Mouse (Mus musculus) frontal cortex, postnatal 10 days (tissue): ENCODE data around the gene Rsph3a.
"Not testable (repeated sequence)": the region's sequence is repeated elsewhere in the genome, so short reads cannot be mapped to it uniquely, and the experiment has no call there.

Experiments
- DNase-seq, 2 experiments: peaks; one replicate each; pipeline ENCODE4 v3.0.0; 2022; ENCODE audit warnings: low spot score in 2 of 2, mixed read lengths in 1 of 2

The Rsph3a gene

DNA sequence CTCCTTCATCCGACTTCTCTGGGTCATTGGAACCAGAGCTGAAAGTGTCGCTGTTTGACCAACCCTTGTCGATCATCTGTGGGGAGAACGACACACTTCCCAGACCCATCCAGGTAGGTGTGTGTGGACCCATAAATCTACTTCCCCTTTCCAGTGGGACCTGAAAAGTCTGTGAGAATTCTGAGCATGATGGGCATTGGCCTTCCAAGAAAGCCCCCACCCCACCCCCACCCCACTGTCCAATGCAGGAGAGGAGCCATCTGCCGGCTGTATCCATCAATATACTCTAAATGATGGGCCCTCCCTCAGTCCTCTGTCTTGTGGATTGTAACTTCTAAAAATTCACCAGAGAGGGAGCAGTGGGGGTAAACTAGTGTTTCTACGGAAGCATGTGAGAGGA is 16.8 kb upstream of the Rsph3a start:
- DNase-seq, result no peak

DNA sequence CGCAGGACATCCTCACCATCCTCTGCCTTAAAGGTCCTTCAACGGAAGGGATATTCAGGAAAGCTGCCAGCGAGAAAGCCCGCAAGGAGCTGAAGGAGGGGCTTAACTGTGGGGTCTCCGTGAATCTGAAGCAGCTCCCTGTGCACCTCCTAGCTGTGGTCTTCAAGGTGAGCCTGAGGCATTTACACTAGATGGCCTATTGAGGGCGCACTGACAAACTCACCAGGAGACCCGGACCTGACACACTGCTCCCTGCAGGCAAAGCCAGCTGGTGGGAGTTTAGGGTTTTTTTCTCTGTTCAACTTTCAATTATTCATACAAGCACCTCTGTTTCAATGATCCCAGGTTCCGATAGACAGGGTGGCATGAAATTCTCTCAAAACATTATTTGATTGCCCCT is 16.1 kb upstream of the Rsph3a start:
- DNase-seq, result no peak

DNA sequence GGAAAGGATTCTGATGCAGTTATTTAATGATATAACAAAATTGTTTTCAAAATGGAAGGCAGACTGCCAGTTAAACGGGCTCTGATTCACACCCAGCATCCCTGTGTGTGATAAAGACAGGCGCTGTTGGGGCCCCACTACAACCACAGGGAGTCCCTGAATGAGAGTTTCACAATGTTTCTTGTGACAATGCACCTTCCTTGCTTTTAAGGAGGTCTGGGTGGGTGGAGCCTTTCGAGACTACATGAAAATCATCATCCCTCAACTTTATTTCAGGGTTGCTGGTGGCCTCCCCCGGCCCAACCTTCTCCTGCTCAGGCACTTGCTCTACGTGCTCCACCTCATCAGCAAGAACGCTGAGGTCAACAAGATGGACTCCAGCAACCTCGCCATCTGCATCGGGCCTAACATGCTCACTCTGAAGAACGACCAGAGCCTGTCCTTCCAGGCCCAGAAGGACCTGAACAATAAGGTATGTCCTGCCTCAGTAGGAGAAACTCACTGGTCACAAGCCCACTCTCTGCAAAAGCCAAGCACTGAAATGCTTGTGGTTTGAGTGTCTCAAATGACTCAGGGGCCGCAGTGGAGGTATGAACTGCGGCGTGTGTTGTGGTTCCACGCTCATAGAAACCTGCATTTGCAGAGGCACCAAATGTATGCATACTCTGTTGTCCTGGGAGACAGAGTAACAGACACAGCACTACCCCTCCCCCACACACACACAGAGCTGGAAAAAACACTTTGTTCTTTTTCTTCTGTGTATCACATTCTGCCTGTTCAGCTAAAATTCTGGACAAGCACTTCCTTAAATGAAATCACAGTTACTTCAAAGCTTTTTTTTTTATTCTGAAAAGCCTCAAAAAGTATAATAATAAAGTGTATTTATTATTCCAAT is 14.1 kb upstream of the Rsph3a start:
- DNase-seq, result no peak

DNA sequence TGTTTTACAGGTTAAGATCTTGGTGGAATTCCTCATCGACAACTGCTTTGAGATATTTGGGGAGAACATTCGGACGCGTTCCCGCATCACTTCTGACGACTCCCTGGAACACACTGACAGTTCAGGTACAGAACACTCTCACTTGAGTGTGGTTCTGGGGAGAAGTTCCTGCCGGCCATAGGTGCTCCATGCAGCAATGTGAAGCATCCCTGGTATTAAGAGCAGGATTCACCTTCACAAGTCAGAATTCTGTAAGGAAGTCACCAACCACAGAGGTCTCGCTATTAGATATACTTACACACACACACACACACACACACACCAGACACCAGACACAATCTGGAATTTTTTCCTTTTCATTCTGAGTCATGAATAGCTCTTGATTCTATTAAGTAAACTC is 13.3 kb upstream of the Rsph3a start:
- not testable (repeated sequence) for DNase-seq

DNA sequence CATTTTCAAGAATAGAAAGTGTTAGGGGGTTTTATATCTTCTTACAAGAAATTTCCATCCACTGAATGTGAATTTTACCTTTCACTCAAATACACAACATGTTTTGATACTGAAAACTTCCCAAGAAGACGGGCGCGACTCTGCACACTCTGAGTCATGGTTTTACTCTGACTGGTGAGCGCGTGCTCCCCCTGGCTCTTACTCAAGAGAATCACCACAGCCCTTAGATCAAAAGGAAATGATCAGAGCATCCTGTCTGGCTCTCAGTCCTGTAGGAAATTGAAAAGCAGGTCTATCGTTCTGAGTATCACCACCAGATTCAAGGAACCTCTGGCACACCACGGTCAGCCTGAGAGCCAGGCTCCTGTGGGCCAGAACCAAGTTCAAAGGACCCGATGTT is 5.8 kb upstream of the Rsph3a start:
- DNase-seq, result peak in 1 of 2 experiments; percentile 38

DNA sequence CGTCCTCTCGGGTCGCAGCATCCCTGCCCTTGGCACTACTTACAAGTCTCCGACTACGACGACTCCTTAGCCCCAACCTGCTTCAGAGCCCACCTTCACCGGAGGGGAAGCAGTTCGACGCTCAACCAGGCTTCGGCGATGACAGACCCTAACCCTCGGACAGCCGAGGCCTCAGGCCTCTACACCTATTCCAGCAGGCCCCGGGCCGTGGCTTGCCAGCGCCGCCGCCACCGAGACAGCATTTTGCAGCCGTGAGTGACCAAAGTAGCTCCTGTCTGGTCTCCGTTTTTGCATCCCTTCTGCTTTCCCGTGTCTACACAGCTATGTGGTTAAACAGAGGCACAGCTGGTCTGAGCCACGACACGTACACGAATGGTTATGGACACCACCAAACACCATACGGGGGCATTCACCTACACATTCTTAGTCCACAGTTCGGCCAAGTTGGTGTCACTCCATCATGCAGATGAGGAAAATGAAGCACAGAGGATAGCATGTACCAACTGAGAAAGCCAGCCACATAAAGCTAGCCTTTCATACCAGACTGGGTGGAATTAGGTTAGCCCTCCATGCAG is 726 bp downstream of the Rsph3a start:
- not testable (repeated sequence) for DNase-seq

DNA sequence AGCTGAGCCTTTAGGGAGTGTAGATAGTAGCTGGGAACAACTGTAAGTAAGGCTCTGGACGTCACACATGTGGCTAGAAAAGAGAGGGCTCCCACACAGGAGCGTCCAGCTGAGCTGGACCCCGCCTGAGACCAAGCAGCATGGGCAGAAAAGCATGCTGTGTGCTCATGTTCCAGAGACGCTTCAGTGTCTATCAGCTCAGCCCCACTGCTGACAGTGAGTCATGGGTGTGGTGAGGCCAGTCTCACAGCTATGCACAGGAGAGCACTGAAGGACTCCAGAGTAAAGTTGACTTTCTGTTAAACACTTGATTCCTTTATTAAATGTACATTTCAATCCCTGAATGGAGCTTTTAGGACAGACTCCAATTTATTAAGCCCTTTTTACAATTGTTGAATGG is 5.9 kb downstream of the Rsph3a start:
- DNase-seq, result not testable (repeated sequence)

DNA sequence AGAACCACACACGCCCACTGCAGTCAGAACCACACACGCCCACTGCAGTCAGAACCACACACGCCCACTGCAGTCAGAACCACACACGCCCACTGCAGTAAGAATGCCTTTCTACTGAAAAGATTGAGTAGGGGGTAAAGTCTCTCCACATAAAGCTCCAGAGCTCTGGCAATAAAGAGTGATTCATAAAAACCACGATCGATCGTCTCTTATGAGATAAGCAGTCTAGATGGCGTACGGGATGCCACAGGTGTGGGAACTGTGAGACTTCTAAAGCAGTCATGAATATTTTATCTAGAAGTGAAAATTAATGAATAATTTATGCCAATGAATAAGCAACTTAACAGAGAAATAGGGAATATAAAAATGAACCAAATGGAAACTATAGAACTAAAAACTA is 11.8 kb downstream of the Rsph3a start:
- DNase-seq, result not testable (repeated sequence)

DNA sequence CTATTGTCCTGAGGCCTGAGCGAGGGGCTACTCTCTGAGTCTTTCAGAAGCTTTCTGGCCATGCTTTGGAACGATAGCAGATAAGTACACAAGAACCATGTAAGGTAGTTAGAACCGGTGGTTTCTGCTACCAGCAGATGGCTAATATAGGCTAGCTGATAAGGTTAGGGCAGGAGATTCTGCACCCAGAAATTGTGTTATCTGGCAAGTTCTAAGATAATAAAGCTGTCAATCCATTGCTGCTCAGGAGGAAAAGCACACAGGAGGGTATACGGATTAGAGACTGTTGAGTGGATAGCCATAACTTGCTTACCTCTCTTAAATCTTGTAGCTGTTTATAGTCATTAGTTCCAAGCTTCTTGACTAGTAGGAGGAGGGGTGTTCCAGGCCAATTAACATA is 17.9 kb downstream of the Rsph3a start:
- DNase-seq, result not testable (repeated sequence)

DNA sequence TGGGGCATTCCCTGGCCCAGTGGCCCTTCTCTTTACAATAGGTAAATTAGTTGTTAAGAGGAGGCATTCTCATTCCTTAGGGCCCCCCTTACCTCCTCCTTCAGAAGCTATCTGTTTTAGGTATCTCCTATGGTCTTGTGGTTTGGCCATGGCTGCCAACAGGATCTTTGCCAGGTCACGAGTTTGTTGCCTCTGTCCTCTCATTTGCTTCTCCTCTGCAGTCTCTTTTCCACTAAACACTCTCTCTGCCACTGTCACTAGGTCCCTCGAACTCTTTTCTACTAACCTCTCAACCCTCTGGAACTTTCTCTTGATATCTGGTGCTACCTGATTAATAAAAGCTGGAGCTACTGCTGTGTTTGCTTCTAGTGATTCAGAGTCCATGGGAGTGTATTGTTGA is 19.0 kb downstream of the Rsph3a start:
- DNase-seq, result not testable (repeated sequence)

DNA sequence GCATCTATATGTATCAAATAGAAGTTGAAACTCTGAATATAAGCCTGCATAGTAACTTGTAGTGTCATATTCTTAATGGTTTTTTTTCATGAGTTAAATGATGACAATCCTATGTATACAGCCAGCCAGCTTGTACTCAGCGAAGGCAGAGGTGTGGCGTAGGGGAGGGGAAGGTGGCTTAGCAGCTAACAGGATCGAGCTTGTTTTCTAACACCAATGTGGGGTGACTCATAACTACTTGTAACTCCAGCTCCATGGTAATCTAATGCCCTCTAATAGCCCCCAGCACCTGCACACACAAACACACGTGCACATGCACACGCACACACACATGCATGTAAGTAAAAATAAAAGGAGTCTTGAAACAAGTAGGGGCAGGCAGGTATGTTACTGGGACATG is 23.1 kb downstream of the Rsph3a start:
- not testable (repeated sequence) for DNase-seq

DNA sequence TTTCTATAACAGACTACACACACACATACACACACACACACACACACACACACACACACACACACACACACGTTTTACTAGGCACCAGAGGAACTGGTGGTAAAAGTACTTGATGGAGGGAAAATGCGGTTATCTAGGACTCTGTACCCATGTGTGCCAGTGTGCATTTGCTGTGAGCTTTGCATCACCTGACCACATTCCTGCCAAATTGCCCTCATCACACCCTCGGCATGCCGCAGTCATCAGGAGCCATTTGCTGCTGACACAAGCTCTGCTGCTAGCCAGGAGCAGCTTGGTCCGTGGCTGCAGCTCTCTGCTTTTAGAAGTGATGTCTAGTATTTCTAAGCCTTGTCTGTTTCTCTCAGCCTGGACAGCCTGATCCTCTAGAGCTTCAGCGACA is 24.4 kb downstream of the Rsph3a start:
- not testable (repeated sequence) for DNase-seq

DNA sequence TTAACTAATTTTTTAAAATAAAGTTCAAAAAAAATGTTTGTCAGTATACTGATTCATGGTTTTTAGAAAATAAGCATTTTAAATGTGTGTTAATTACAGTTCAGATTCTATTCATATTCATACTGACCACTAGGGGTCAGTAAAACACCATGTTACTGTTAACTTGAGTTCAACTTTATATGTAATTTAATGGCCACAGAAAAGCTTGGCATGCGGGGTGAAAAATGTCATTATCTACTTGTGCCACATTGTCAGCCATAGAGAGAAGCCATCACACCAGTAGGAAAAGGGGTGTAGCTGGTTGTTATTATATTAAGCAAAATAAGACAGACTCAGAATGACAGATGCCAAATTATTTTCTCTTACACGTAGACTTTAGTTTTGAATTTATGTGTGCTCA is 38.1 kb downstream of the Rsph3a start:
- not testable (repeated sequence) for DNase-seq

DNA sequence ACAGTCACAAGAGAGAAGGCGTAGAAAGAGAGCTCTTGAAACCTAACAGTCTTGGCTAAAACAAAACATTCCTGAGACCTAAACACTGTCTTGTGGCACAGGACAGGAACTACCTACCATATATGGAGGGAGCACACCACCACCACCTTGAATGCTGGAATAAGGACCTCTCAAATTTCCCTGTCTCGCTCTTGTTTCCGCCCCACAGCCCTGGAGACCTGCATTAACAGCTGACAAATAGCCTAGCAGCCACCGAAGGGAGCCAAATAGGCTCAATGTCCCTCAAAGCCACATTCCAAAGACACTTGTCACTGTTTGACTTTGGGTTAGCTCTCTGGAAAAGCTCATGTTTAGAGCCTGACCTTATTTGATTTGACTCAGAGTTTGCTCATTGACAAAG is 40.2 kb downstream of the Rsph3a start:
- not testable (repeated sequence) for DNase-seq

DNA sequence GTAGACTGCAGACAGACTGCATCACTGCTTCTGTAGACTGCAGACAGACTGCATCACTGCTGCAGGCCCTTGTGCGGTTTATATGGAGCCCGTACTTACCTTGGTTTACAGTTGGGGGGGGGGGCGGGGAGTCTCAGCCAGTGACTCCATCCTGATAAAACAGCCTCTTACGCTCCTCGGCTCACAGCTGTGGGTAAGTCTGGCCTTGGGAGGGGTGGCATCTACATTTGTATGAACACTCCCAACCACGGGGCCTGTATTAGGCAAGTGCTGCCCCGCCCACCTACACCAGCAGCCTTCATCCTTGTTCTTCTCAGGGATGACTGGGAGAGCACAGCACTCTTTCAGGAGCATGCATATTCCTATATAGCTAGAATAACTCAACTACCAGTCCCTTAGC is 41.6 kb downstream of the Rsph3a start:
- not testable (repeated sequence) for DNase-seq

DNA sequence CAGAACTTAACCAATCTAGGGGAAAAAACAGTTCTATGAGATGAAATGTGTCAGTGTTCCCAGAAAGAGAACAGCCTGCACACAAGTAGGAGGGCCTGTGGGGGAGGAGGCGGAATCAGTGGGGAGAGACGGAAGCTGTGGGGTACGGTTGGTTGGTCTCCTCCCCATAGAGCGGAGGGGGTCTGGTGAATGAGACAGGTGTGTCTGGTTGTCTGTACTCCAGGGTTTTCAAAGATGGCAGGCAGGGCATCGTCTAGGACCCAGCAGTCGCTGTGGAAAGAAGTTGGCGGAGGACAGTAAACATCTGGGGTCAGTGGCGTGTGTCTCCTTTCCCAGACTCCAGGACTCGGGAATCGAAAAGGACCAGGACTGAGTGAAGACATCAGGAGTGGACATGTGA is 57.8 kb downstream of the Rsph3a start:
- not testable (repeated sequence) for DNase-seq

DNA sequence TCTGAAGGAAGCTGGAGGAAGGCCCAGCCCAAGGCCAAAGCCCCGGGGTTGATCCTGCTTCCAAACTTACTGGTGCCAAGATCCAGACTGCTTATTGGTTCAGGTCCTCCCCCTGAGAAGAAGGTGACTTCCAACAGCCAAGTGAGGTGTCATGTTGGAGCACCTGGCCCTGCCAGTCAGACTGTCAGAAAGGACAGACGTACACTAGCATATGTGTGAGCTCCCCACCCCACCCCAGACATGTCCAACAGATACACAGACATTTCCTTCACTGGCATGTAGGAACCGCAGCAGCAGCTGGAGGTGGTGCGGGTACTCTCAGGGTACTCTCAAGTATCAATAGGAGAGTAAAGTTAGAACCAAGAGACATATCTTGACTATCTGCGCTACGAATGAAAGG is 61.4 kb downstream of the Rsph3a start:
- DNase-seq, result not testable (repeated sequence)

DNA sequence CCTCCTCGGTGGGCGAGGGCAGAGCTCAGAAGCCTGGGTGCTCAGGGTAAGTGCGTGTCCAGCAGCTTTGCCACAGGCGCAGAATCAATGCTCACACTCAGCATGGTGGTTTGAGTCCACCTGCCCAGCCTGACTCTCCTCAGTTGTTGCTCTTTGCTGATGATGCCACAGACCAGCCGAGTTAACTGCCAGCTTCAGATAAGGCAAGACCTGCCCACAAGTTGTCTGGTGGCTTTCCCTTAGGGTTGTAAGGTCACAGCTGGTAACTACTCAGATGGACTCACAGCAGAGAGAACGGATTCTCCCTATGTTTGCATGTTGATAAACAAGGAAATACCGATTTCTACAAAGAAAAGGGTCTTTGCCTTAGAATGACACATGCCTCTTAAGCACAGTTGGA is 64.2 kb downstream of the Rsph3a start:
- DNase-seq, result not testable (repeated sequence)

DNA sequence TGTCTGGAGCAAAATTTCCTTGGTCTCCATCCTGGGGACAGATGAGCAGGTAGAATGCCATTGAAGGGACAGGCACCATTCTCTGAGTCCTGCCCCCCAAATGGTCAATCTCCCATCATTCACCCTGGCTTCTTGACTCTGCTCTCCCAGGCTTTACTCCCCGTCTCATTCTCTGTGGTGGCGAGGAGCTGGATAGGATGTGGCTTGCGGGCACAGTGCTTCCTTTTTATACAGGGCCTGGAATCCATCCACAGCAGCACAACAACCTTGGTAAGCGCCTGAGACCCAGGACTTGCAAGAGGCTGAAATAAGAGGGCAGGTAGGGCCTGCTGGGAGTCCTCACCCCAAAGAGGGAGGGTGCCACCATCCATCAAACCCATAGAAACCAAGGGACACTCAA is 68.6 kb downstream of the Rsph3a start:
- DNase-seq, result not testable (repeated sequence)

DNA sequence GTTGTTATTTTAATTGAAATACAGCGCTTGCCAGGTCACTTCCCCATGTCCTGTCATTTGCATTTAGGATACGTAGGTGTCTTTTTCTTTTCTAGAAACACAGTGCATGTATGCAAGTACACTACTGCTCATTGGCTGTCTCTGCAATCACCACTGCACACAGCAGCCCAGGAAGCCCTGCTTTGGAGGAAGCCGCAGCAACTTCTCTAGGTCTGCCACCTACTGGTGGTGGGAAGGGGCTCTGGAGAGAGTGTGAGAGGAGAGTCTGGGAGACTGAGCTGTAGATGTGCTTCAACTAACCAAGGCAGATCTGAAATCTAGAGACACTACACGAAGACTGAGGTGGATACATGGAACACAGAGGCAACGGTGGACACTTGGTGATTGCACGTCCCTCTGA is 77.3 kb downstream of the Rsph3a start:
- DNase-seq, result not testable (repeated sequence)

DNA sequence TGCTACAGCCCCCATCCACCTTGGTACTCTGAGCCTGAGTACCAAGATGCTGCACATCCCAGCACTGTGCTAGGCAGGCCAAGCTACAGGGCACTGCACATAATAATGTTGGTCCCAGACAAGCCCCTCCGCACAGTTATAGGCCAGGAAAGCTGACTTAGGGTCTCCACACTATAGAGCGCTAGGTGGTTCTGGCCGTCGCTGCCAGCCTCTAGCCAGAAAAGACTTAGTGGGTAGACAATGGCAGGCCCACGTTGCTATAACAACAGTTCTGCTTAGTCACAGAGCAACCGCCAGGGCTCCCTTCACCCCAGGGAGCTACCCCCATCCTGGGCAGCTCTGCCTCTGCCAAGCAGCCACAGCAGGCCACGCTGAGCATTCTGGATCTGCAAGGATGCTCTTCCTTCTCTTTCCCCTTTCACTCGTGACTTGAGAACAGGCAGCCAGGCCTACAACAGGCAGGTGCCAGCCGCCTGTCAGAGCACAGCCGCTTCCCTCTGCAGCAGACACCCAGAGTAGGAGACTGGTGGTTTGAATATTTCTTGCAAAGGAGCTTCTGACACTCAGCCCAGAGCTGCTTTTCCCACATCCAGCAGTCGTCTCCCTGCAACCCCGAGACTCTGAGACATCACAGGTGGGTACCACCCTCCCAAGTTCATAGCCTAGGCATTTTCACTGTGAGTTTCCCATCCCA is 82.2 kb downstream of the Rsph3a start:
- DNase-seq, result not testable (repeated sequence)
